Mouse (Mus musculus) bone marrow, adult 2 months (tissue): ENCODE data around the gene Tnip1.

Source experiments
- CTCF ChIP-seq: fragments of 200-500 bp; IDR thresholded peaks from 2 replicates; pipeline ENCODE4 v1.5.1; 2011; ENCODE audit warnings: low read length, control low read depth; ENCODE audit not compliant: control insufficient read depth, insufficient read depth
- POLR2A ChIP-seq: fragments of 200-500 bp; IDR thresholded peaks from 2 replicates; pipeline ENCODE4 v1.6.1; 2011; ENCODE audit warnings: low read depth, mild to moderate bottlenecking, control low read depth, low read length, borderline replicate concordance; ENCODE audit not compliant: control insufficient read depth

DNA sequence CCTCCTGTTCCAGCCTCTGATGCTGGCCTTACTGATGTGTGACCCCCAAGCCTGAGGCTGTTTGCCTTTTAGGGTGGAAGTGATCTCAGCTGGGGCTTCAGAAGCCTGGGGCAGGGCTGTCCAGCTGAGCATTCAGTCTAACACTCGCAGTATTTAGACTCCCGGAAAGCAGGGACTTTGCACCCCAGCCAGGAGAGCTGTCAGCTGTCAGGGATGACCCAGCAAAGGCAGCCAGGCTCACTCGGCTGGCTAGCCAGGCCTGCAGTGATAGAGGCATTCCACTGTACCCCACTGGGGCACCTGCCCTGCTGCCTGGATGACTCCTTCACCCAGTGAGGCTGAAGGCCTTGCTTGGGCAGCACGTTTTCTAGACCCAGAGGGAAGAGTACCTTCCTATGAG, 56.8 kb downstream of the Tnip1 start:
- TF ChIP-seq CTCF (no peak), POLR2A (no peak)
